Mouse (Mus musculus) testis, postnatal 14 days (tissue): Measurements from ENCODE around the gene Ntrk1.
A peak's percentile ranks its signal among the peaks of the same experiment; 100 is the strongest.
"Not testable (repeated sequence)": the region's sequence is repeated elsewhere in the genome, so short reads cannot be mapped to it uniquely, and the experiment has no call there.

Source experiments
- DNase-seq: peaks from one replicate; pipeline ENCODE4 v3.0.0; 2021; ENCODE audit warnings: low spot score

Ntrk1 gene

GRCm38 (mm10) chr3:87794922-87795325, at the start of gene Ntrk1:
Ntrk1 (minus strand) TSS chr3:87795162.
- DNase-seq: no peak

GRCm38 (mm10) chr3:87840858-87841257, 45.9 kb upstream of the Ntrk1 start:
- no peak for DNase-seq

GRCm38 (mm10) chr3:87838622-87839021, 43.7 kb upstream of the Ntrk1 start:
- peak; percentile 75 for DNase-seq

GRCm38 (mm10) chr3:87833482-87833881, 38.5 kb upstream of the Ntrk1 start:
- no peak for DNase-seq

- DNase-seq: no peak
Measured at GRCm38 (mm10) chr3:87832109-87832859, 37.3 kb upstream of the Ntrk1 start.

- DNase-seq: no peak
Measured at GRCm38 (mm10) chr3:87829025-87829424, 34.1 kb upstream of the Ntrk1 start.

- DNase-seq: peak; percentile 53
Measured at GRCm38 (mm10) chr3:87828435-87828834, 33.5 kb upstream of the Ntrk1 start.

GRCm38 (mm10) chr3:87824206-87824605, 29.2 kb upstream of the Ntrk1 start, which contains the start of gene Pear1:
Pear1 (minus strand) TSS chr3:87824306.
- not testable (repeated sequence) for DNase-seq

GRCm38 (mm10) chr3:87818226-87818625, 23.3 kb upstream of the Ntrk1 start:
- DNase-seq: no peak

GRCm38 (mm10) chr3:87816646-87817093, 21.7 kb upstream of the Ntrk1 start:
- DNase-seq: peak; percentile 56

GRCm38 (mm10) chr3:87816166-87816565, 21.2 kb upstream of the Ntrk1 start:
- DNase-seq: no peak

- peak; percentile 52 for DNase-seq
Measured at GRCm38 (mm10) chr3:87812873-87813272, 17.9 kb upstream of the Ntrk1 start.

GRCm38 (mm10) chr3:87812413-87812812, 17.5 kb upstream of the Ntrk1 start:
- DNase-seq: no peak

GRCm38 (mm10) chr3:87811297-87811696, 16.3 kb upstream of the Ntrk1 start:
- no peak for DNase-seq

- DNase-seq: no peak
Measured at GRCm38 (mm10) chr3:87809322-87809962, 14.5 kb upstream of the Ntrk1 start.

- DNase-seq: no peak
Measured at GRCm38 (mm10) chr3:87804038-87804677, 9.2 kb upstream of the Ntrk1 start.

- no peak for DNase-seq
Measured at GRCm38 (mm10) chr3:87801681-87802080, 6.7 kb upstream of the Ntrk1 start.

- DNase-seq: no peak
Measured at GRCm38 (mm10) chr3:87796736-87797334, 1.9 kb upstream of the Ntrk1 start, which contains the start of gene Insrr. Insrr (plus strand) TSS chr3:87796951.

GRCm38 (mm10) chr3:87795336-87796277, 645 bp upstream of the Ntrk1 start:
- peak; percentile 68 for DNase-seq

GRCm38 (mm10) chr3:87789768-87790167, 5.2 kb downstream of the Ntrk1 start:
- no peak for DNase-seq

- no peak for DNase-seq
Measured at GRCm38 (mm10) chr3:87789248-87789647, 5.7 kb downstream of the Ntrk1 start.
